Mouse (Mus musculus) left cerebral cortex, postnatal 36 days (tissue): ENCODE results near the gene Cog1. TPM values are rescaled to one million over a fixed set of nuclear protein-coding genes. Genes with fewer than 3 reads are reported as not detected.
A peak's percentile ranks its signal among the peaks of the same experiment; 100 is the strongest.
"Not testable (repeated sequence)": the region's sequence is repeated elsewhere in the genome, so short reads cannot be mapped to it uniquely, and the experiment has no call there.

Source experiments
- DNase-seq, 2 experiments: peaks; one replicate each; pipeline ENCODE4 v3.0.0; 2021 to 2022; ENCODE audit warnings: low spot score in 2 of 2, mixed read lengths in 1 of 2
- intact Hi-C: fragments of 180-260 bp; cut with DNase I; formaldehyde crosslinking; loops from one replicate; pipeline ENCODE4 v1.15.1; 2025
- total RNA-seq, 2 experiments: library from RNA; stranded (reverse); gene quantifications; 2 replicates each; pipeline ENCODE4 v1.2.3; 2021

Gene Cog1
- total RNA-seq, 2 experiments from 2014 or later = 42.8 to 47.8 TPM

GRCm38 (mm10) chr11:113660213-113660612 lies 11.2 kb downstream of the Cog1 start:
- DNase-seq, intact Hi-C loops: not testable (repeated sequence)

GRCm38 (mm10) chr11:113660940-113661339 lies 12.0 kb downstream of the Cog1 start:
- intact Hi-C loops = no loop called here
- no peak for DNase-seq

GRCm38 (mm10) chr11:113661835-113662351 lies 12.9 kb downstream of the Cog1 start:
- DNase-seq = no peak
- intact Hi-C loops = no loop called here

- intact Hi-C loops = no loop called here
Observed at GRCm38 (mm10) chr11:113664279-113664678, 15.3 kb downstream of the Cog1 start.

GRCm38 (mm10) chr11:113666205-113666604 lies 17.2 kb downstream of the Cog1 start:
- no peak for DNase-seq
- intact Hi-C loops = no loop called here

More at GRCm38 (mm10) chr11:113664279-113664678, 15.3 kb downstream of the Cog1 start:
- no peak for DNase-seq

- intact Hi-C loops = no loop called here
- DNase-seq = no peak
Observed at GRCm38 (mm10) chr11:113666648-113667047, 17.7 kb downstream of the Cog1 start.

- DNase-seq = no peak
- intact Hi-C loops = no loop called here
Observed at GRCm38 (mm10) chr11:113667122-113667521, 18.2 kb downstream of the Cog1 start.

- intact Hi-C loops = no loop called here
- no peak for DNase-seq
Observed at GRCm38 (mm10) chr11:113667704-113668103, 18.7 kb downstream of the Cog1 start.

- intact Hi-C loops = no loop called here
- no peak for DNase-seq
Observed at GRCm38 (mm10) chr11:113668857-113669256, 19.9 kb downstream of the Cog1 start.

GRCm38 (mm10) chr11:113669711-113670110 lies 20.7 kb downstream of the Cog1 start:
- intact Hi-C loops = no loop called here
- DNase-seq = no peak

GRCm38 (mm10) chr11:113673614-113674013 lies 24.6 kb downstream of the Cog1 start:
- no peak for DNase-seq
- intact Hi-C loops = no loop called here

- intact Hi-C loops = no loop called here
- DNase-seq = no peak
Observed at GRCm38 (mm10) chr11:113674595-113674994, 25.6 kb downstream of the Cog1 start.

- no peak for DNase-seq
- intact Hi-C loops = no loop called here
Observed at GRCm38 (mm10) chr11:113676847-113677246, 27.9 kb downstream of the Cog1 start.

GRCm38 (mm10) chr11:113677378-113677777 lies 28.4 kb downstream of the Cog1 start:
- DNase-seq = no peak
- intact Hi-C loops = no loop called here

GRCm38 (mm10) chr11:113678373-113678772 lies 29.4 kb downstream of the Cog1 start:
- DNase-seq = no peak
- intact Hi-C loops = no loop called here

- intact Hi-C loops = no loop called here
- no peak for DNase-seq
Observed at GRCm38 (mm10) chr11:113680954-113681353, 32.0 kb downstream of the Cog1 start.

GRCm38 (mm10) chr11:113681979-113682378 lies 33.0 kb downstream of the Cog1 start:
- intact Hi-C loops = no loop called here
- DNase-seq = no peak

- intact Hi-C loops = no loop called here
- no peak for DNase-seq
Observed at GRCm38 (mm10) chr11:113682897-113683626, 34.1 kb downstream of the Cog1 start.

- intact Hi-C loops = no loop called here
- DNase-seq = no peak
Observed at GRCm38 (mm10) chr11:113683627-113683956, 34.6 kb downstream of the Cog1 start.

- intact Hi-C loops = loop anchor here (2.0 kb wide), 1 partner anchor 35 kb away; the partner anchor contains the start of gene Cog1
- peak; percentile 96 for DNase-seq
Observed at GRCm38 (mm10) chr11:113683957-113684706, 35.2 kb downstream of the Cog1 start, which contains the start of the genes Fam104a and D11Wsu47e. Gene Fam104a (minus strand): TSS chr11:113684155. Gene D11Wsu47e (plus strand): TSS chr11:113684412.
